Mouse (Mus musculus) midbrain, embryonic 12.5 days (tissue): Measurements from ENCODE around the gene Tle6. TPM values are rescaled to one million over a fixed set of nuclear protein-coding genes. Genes with fewer than 3 reads are reported as not detected.

Experiments used
- ATAC-seq: fragments of 200-750 bp; cut with Nextera tagmentation; 2 replicates; pipeline ENCODE4 v1.8.0; 2017; ENCODE audit warnings: low read depth, moderate TSS enrichment, moderate library complexity; ENCODE audit not compliant: low FRiP score
- H3K27ac ChIP-seq: fragments of 300-500 bp; sonication (generic); replicated peaks from 2 replicates; pipeline ENCODE4 v1.5.1; 2016; ENCODE audit warnings: mild to moderate bottlenecking
- H3K27me3 ChIP-seq: fragments of 300-500 bp; sonication (generic); 2 replicates; pipeline ENCODE4 v1.6.1; 2016; ENCODE audit warnings: mild to moderate bottlenecking
- H3K36me3 ChIP-seq: fragments of 300-500 bp; sonication (generic); 2 replicates; pipeline ENCODE4 v1.6.1; 2016
- H3K4me1 ChIP-seq: fragments of 300-500 bp; sonication (generic); 2 replicates; pipeline ENCODE4 v1.6.1; 2016
- H3K4me2 ChIP-seq: fragments of 300-500 bp; sonication (generic); replicated peaks from 2 replicates; pipeline ENCODE4 v1.6.1; 2016; ENCODE audit warnings: mild to moderate bottlenecking, moderate library complexity
- H3K4me3 ChIP-seq: fragments of 300-500 bp; sonication (generic); 2 replicates; pipeline ENCODE4 v1.5.1; 2016; ENCODE audit warnings: mild to moderate bottlenecking
- H3K9ac ChIP-seq: fragments of 300-500 bp; sonication (generic); replicated peaks from 2 replicates; pipeline ENCODE4 v1.6.1; 2016; ENCODE audit warnings: mild to moderate bottlenecking, moderate library complexity
- H3K9me3 ChIP-seq: fragments of 300-500 bp; sonication (generic); 2 replicates; pipeline ENCODE4 v1.6.1; 2016; ENCODE audit warnings: mild to moderate bottlenecking
- WGBS: fragments of 180-500 bp; shearing (Covaris S2); methylation state at CpG from one replicate; pipeline ENCODE4 v1.1.7; 2016; 5-methylcytosine and 5-hydroxymethylcytosine counted together
- polyA plus RNA-seq: library from polyadenylated mRNA; unstranded; fragments of >200 nt; fragmentation: Nextera tagmentation; extraction: Ambion mirVana; gene quantifications from 2 replicates; pipeline ENCODE4 v1.2.1, GENCODE M21; 2016

The Tle6 gene
- polyA plus RNA-seq, 1 experiment from 2014 or later = 5.1 TPM

GRCm38 (mm10) chr10:81615486-81615885 lies 14.6 kb upstream of the Tle6 start:
- no peak for ATAC-seq
- H3K27me3 ChIP-seq = peaks cover 12% of the 10 kb centered on the region
- no peaks in the 10 kb centered on the region for H3K9me3 ChIP-seq
- no peak overlapping the region for H3K27ac ChIP-seq
- no peaks in the 10 kb centered on the region for H3K4me1 ChIP-seq
- H3K36me3 ChIP-seq = peaks cover 1% of the 10 kb centered on the region; the same call in 1 of the 2 replicates
- H3K4me3 ChIP-seq = no peak overlapping the region
- no peak overlapping the region for H3K9ac ChIP-seq
- no peak overlapping the region for H3K4me2 ChIP-seq
- WGBS = 74% methylated on average over 6 of the region's 6 CpGs

DNA sequence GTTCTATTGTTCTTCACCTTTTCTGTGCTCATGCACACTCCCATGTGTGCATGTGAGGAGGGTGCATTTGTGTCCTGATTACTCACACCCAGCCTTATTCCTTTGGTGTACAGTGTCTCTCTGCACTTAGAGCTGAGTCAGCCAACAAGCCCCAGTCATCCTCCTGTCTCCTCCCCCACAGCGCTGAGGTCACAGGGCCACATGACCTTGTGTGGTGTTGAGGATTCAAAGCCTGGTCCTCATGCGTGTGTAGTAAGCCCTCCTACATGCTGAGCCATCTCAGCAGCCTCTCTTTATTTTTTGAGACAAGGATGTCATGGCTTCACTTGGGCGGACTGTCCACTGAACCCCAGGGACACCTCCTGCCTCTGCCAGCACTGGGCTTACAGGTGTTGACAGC lies 11.9 kb upstream of the Tle6 start:
- Histone ChIP-seq H3K4me1 (no peaks in the 10 kb centered on the region), H3K4me3 (no peak overlapping the region), H3K4me2 (no peak overlapping the region), H3K9ac (no peak overlapping the region), H3K36me3 (peaks cover 4% of the 10 kb centered on the region; the same call in 1 of the 2 replicates), H3K27me3 (peaks cover 12% of the 10 kb centered on the region), H3K27ac (no peak overlapping the region), H3K9me3 (no peaks in the 10 kb centered on the region)
- WGBS = 76% methylated on average over 3 of the region's 3 CpGs
- ATAC-seq = no peak

DNA sequence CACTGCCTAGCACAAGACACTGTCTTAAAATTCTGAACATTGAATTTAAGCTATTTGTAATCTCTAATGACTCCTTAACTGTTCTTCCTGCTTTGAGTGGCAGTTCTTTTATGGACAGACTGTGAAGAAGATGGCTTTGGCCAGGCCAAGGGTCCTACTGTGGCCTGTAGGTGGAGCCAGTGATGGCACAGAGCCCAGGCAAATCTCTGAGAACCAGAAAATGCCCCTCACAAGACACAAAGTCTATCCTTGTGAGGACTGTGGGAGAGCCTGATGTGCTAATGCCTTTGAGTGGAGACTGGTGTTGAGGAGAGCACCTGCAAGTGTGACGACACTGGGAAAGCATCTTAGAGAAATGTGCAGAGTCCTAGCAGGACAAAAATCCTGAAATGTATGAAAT lies 7.4 kb upstream of the Tle6 start:
- no peak overlapping the region for H3K27ac ChIP-seq

DNA sequence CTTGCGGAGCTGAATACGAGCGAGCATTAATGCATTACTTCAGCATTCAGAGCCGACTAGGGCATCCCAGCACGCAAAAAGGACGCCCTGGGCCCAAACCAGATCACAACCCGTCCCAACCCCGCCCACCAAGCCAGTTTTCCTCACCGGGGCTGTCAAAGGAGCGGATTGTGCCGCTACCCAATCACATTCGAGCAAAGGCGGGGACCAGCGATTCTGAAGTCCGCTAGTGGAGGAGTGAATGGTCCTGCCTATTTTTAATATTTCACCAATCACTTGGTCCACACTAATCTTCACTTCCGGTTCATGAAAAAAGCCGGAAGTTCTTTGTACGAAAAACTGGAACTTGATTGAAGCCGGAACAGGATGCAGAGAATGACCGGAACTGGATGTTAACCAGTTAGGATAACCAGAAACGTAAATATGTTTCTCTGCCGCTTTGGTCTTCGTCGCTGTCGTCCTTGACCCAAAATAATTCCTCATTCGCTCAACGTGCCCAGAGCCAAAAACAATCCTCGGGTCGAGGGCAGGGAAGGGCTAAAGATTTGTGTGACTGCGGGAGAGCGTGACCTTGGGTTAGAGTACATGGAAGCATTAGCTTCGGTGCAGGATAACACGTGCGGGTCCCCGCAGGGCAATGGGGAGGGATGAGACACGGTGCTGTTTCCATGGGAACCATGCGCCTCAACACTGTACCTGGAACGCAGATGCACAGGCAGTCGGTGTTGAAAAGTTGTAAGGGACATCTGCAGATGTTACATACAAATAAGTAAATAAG lies 5.3 kb upstream of the Tle6 start, which contains the start of gene BC025920:
TSS of gene BC025920 (plus strand) at position 297 of the 778 bp plus-strand sequence.
- peak within 1 kb of the TSS; percentile 65 for H3K9ac ChIP-seq
- H3K4me1 ChIP-seq = peaks cover 33% of the 10 kb centered on the region
- peak within 1 kb of the TSS; percentile 93 for H3K27ac ChIP-seq
- ATAC-seq = peak; percentile 88
- H3K4me3 ChIP-seq = peak within 1 kb of the TSS; percentile 55
- H3K27me3 ChIP-seq = peaks cover 16% of the 10 kb centered on the region
- H3K36me3 ChIP-seq = peaks cover 4% of the 10 kb centered on the region; the same call in 1 of the 2 replicates
- peak within 1 kb of the TSS; percentile 89 for H3K4me2 ChIP-seq
- under 1% methylated on average over 39 of the region's 39 CpGs for WGBS
- no peaks in the 10 kb centered on the region for H3K9me3 ChIP-seq

More for the DNA sequence above, 7.4 kb upstream of the Tle6 start:
- Histone ChIP-seq H3K4me2 (no peak overlapping the region), H3K9ac (no peak overlapping the region), H3K36me3 (peaks cover 4% of the 10 kb centered on the region; the same call in 1 of the 2 replicates), H3K9me3 (no peaks in the 10 kb centered on the region), H3K4me1 (peaks cover 18% of the 10 kb centered on the region), H3K4me3 (no peak overlapping the region), H3K27me3 (peaks cover 3% of the 10 kb centered on the region; the same call in 1 of the 2 replicates)
- 100% methylated on average over 1 of the region's 1 CpGs for WGBS
- no peak for ATAC-seq

GRCm38 (mm10) chr10:81605666-81605973 lies 4.7 kb upstream of the Tle6 start:
- H3K4me1 ChIP-seq = peaks cover 37% of the 10 kb centered on the region
- H3K36me3 ChIP-seq = peaks cover 4% of the 10 kb centered on the region; the same call in 1 of the 2 replicates
- ATAC-seq = peak; percentile 20
- WGBS = 3% methylated on average over 14 of the region's 14 CpGs
- peak overlapping the region; percentile 55 for H3K4me3 ChIP-seq
- H3K4me2 ChIP-seq = peak overlapping the region; percentile 64
- H3K9me3 ChIP-seq = no peaks in the 10 kb centered on the region
- H3K9ac ChIP-seq = peak overlapping the region; percentile 52; the same call in 1 of the 2 replicates
- H3K27ac ChIP-seq = peak overlapping the region; percentile 93
- H3K27me3 ChIP-seq = peaks cover 19% of the 10 kb centered on the region

- Histone ChIP-seq H3K36me3 (peaks cover 4% of the 10 kb centered on the region; the same call in 1 of the 2 replicates), H3K27me3 (peaks cover 23% of the 10 kb centered on the region), H3K9me3 (no peaks in the 10 kb centered on the region), H3K4me1 (peaks cover 39% of the 10 kb centered on the region), H3K4me2 (peak overlapping the region; percentile 64), H3K27ac (peak overlapping the region; percentile 93), H3K4me3 (peak overlapping the region; percentile 55), H3K9ac (peak overlapping the region; percentile 52; the same call in 1 of the 2 replicates)
- 20% methylated on average over 29 of the region's 29 CpGs for WGBS
- peak; percentile 7; the same call in 1 of the 2 replicates for ATAC-seq
Observed at GRCm38 (mm10) chr10:81604968-81605665, 4.2 kb upstream of the Tle6 start.

DNA sequence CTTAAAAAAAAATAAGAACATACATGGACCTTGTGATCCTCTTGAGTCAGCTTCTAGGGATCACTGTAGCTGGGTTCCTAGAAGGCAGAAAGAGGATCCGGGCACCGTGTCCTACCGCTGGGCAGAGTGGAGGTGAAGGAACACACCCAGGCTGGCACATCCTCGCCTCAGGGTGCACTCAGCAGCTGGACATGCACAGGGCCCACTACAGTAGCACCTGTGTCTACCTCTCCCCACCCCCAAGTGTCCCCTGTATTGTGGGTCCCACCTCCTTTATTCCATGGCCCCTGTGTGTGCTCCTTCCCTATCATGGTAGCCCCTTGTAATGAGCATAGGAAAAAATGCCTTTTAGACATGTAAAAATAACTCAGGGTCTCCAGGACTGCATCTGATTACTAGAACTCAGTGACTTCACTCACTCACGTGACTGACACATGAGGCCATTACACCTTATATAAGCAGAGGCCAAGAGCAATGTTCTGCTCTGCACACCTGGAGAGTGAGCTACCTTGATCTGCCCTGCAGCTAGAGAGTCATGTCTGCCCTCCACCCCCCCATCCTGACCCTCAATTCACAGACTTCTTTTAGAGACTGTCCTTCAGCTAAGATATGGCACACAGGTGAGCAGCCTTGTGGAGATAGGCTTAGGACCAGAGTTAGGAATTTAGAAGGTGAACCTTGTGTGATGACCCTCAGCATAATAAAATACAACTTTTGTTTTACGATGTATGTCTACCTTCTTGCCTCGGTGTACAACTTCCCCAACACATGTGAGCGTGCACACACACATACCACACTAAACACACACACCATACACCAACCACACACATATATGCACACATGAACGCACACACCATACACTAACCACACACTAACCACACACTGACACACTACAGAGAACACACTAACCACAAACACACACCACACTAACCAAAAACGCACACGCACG lies 3.4 kb upstream of the Tle6 start:
- H3K4me2 ChIP-seq = peak overlapping the region; percentile 64; the same call in 1 of the 2 replicates
- 81% methylated on average over 12 of the region's 12 CpGs for WGBS
- H3K4me3 ChIP-seq = no peak overlapping the region
- H3K36me3 ChIP-seq = peaks cover 4% of the 10 kb centered on the region; the same call in 1 of the 2 replicates
- H3K27ac ChIP-seq = peak overlapping the region; percentile 93; the same call in 1 of the 2 replicates
- H3K4me1 ChIP-seq = peaks cover 41% of the 10 kb centered on the region
- H3K9ac ChIP-seq = no peak overlapping the region
- H3K27me3 ChIP-seq = peaks cover 31% of the 10 kb centered on the region
- H3K9me3 ChIP-seq = no peaks in the 10 kb centered on the region
- no peak for ATAC-seq

DNA sequence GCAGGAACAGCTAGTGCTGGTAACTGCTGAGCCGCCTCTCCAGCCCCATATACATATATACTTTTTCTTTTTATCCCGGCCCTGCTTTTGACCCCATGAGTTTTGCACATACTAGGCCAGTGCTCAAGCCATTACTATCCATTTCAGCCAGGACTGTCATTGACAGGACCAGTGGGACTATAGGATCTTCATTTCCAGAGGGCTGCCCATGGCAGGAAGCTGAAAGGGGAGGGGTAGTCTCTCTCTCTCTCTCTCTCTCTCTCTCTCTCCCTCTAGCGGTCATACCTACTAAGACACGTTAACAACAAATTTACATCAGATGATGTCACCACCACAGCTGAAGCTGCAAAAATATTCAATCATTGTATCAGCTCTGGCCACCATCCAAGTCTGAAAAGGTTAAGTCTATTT lies 1.9 kb upstream of the Tle6 start:
- peaks cover 46% of the 10 kb centered on the region for H3K27me3 ChIP-seq
- H3K9me3 ChIP-seq = no peaks in the 10 kb centered on the region
- H3K9ac ChIP-seq = no peak overlapping the region
- H3K27ac ChIP-seq = no peak overlapping the region
- no peak overlapping the region for H3K4me2 ChIP-seq
- no peak overlapping the region for H3K4me3 ChIP-seq
- no peak for ATAC-seq
- no peaks in the 10 kb centered on the region for H3K36me3 ChIP-seq
- 23% methylated on average over 4 of the region's 4 CpGs for WGBS
- H3K4me1 ChIP-seq = peaks cover 43% of the 10 kb centered on the region

GRCm38 (mm10) chr10:81601396-81601905 lies 578 bp upstream of the Tle6 start:
- ATAC-seq = no peak
- Histone ChIP-seq H3K4me3 (no peak overlapping the region), H3K9ac (no peak overlapping the region), H3K27ac (no peak overlapping the region), H3K27me3 (peaks cover 59% of the 10 kb centered on the region), H3K36me3 (no peaks in the 10 kb centered on the region), H3K4me2 (peak overlapping the region; percentile 44; the same call in 1 of the 2 replicates), H3K9me3 (no peaks in the 10 kb centered on the region), H3K4me1 (peaks cover 49% of the 10 kb centered on the region)
- WGBS = 6% methylated on average over 7 of the region's 7 CpGs

- H3K4me3 ChIP-seq = no peak overlapping the region
- H3K9ac ChIP-seq = no peak overlapping the region
- H3K27me3 ChIP-seq = peaks cover 73% of the 10 kb centered on the region
- no peaks in the 10 kb centered on the region for H3K36me3 ChIP-seq
- H3K4me1 ChIP-seq = peaks cover 53% of the 10 kb centered on the region
- H3K4me2 ChIP-seq = no peak overlapping the region
- H3K9me3 ChIP-seq = no peaks in the 10 kb centered on the region
- 58% methylated on average over 10 of the region's 10 CpGs for WGBS
- no peak overlapping the region for H3K27ac ChIP-seq
- no peak for ATAC-seq
Observed at GRCm38 (mm10) chr10:81600096-81600495, 777 bp downstream of the Tle6 start.

GRCm38 (mm10) chr10:81599630-81600029 lies 1.2 kb downstream of the Tle6 start:
- H3K4me3 ChIP-seq = no peak overlapping the region
- H3K9me3 ChIP-seq = no peaks in the 10 kb centered on the region
- no peaks in the 10 kb centered on the region for H3K36me3 ChIP-seq
- 84% methylated on average over 5 of the region's 5 CpGs for WGBS
- H3K27me3 ChIP-seq = peaks cover 78% of the 10 kb centered on the region
- no peak for ATAC-seq
- H3K4me2 ChIP-seq = no peak overlapping the region
- no peak overlapping the region for H3K27ac ChIP-seq
- H3K9ac ChIP-seq = no peak overlapping the region
- peaks cover 49% of the 10 kb centered on the region for H3K4me1 ChIP-seq
